Mouse (Mus musculus) liver, adult 2 months (tissue): ENCODE results near the gene Ddo. TPM values are rescaled to one million over a fixed set of nuclear protein-coding genes. Genes with fewer than 3 reads are reported as not detected.

ENCODE experiments used
- DNase-seq: peaks from one replicate; pipeline ENCODE4 v3.0.0-alpha.2; 2011; ENCODE audit warnings: low read depth, low spot score; ENCODE audit errors: extremely low read depth
- H3K27ac ChIP-seq: fragments of 200-500 bp; replicated peaks from 2 replicates; pipeline ENCODE4 v1.5.1; 2012; ENCODE audit warnings: low read depth, mild to moderate bottlenecking, control low read depth, inconsistent platforms, low read length; ENCODE audit not compliant: insufficient read depth
- H3K27me3 ChIP-seq: fragments of 200-500 bp; 2 replicates; pipeline ENCODE4 v1.6.1; 2012; ENCODE audit warnings: mild to moderate bottlenecking, moderate library complexity, low read length, inconsistent platforms; ENCODE audit not compliant: control insufficient read depth, insufficient read depth
- H3K36me3 ChIP-seq: fragments of 200-500 bp; 2 replicates; pipeline ENCODE4 v1.6.1; 2012; ENCODE audit warnings: low read length, inconsistent platforms; ENCODE audit not compliant: control insufficient read depth, insufficient read depth
- H3K4me1 ChIP-seq: fragments of 200-500 bp; 2 replicates; pipeline ENCODE4 v1.6.1; 2011; ENCODE audit warnings: low read length; ENCODE audit not compliant: control insufficient read depth, insufficient read depth
- H3K4me3 ChIP-seq: fragments of 200-500 bp; 2 replicates; pipeline ENCODE4 v1.5.1; 2011; ENCODE audit warnings: low read depth, mild to moderate bottlenecking, control low read depth, low read length, moderate library complexity; ENCODE audit not compliant: insufficient read depth
- H3K79me2 ChIP-seq: fragments of 200-500 bp; 2 replicates; pipeline ENCODE4 v1.6.1; 2012; ENCODE audit warnings: inconsistent platforms, mild to moderate bottlenecking, low read length, moderate library complexity; ENCODE audit not compliant: control insufficient read depth, insufficient read depth
- H3K9ac ChIP-seq: fragments of 200-500 bp; 2 replicates; pipeline ENCODE4 v1.6.1; 2012; ENCODE audit warnings: low read depth, mild to moderate bottlenecking, control low read depth, inconsistent platforms, low read length
- CTCF ChIP-seq: fragments of 200-500 bp; IDR thresholded peaks from 2 replicates; pipeline ENCODE4 v1.5.1; 2011; ENCODE audit warnings: low read depth, low read length, control low read depth
- POLR2A ChIP-seq: fragments of 200-500 bp; IDR thresholded peaks from 2 replicates; pipeline ENCODE4 v1.6.1; 2011; ENCODE audit warnings: low read length, control low read depth; ENCODE audit not compliant: insufficient read depth; ENCODE audit errors: extremely low read depth
- WGBS: fragments of 180-500 bp; shearing (Covaris S2); methylation state at CpG from one replicate; pipeline ENCODE4 v1.1.7; 2018; 5-methylcytosine and 5-hydroxymethylcytosine counted together
- polyA plus RNA-seq: library from polyadenylated mRNA; depleted of rRNA; stranded (reverse); fragments of >200 nt; gene quantifications from 2 replicates; pipeline ENCODE4 v1.2.3, GENCODE M21; 2012
- total RNA-seq: library from RNA; depleted of rRNA; stranded (reverse); fragments of >200 nt; gene quantifications from 2 replicates; pipeline ENCODE4 v1.2.3, GENCODE M21; 2014

The Ddo gene
- total and polyA plus RNA-seq, 2 experiments, result 19.0 to 21.3 TPM

GRCm38 (mm10) chr10:40617973-40618372 is 11.8 kb upstream of the Ddo start:
- TF ChIP-seq POLR2A, result no peak
- TF ChIP-seq CTCF, result no peak
- H3K4me1 ChIP-seq, result no peaks in the 10 kb centered on the region
- no peak overlapping the region for H3K4me3 ChIP-seq
- no peaks in the 10 kb centered on the region for H3K36me3 ChIP-seq
- no peaks in the 10 kb centered on the region for H3K79me2 ChIP-seq
- H3K27me3 ChIP-seq, result no peaks in the 10 kb centered on the region
- DNase-seq, result no peak
- H3K27ac ChIP-seq, result no peak overlapping the region
- H3K9ac ChIP-seq, result no peak overlapping the region

GRCm38 (mm10) chr10:40619760-40620159 is 10.1 kb upstream of the Ddo start:
- DNase-seq, result no peak
- Histone ChIP-seq H3K4me1 (no peaks in the 10 kb centered on the region), H3K27ac (no peak overlapping the region), H3K36me3 (no peaks in the 10 kb centered on the region), H3K9ac (no peak overlapping the region), H3K4me3 (no peak overlapping the region), H3K27me3 (no peaks in the 10 kb centered on the region), H3K79me2 (no peaks in the 10 kb centered on the region)
- TF ChIP-seq CTCF, result no peak
- 81% methylated on average over 1 of the region's 1 CpGs for WGBS

GRCm38 (mm10) chr10:40629140-40629539 is 671 bp upstream of the Ddo start:
- Histone ChIP-seq H3K4me1 (peaks cover 6% of the 10 kb centered on the region; the same call in 1 of the 2 replicates), H3K79me2 (peaks cover 3% of the 10 kb centered on the region; the same call in 1 of the 2 replicates), H3K36me3 (peaks cover 11% of the 10 kb centered on the region), H3K27me3 (no peaks in the 10 kb centered on the region), H3K9ac (no peak overlapping the region), H3K4me3 (no peak overlapping the region), H3K27ac (peak overlapping the region; percentile 83)
- peak; percentile 76 for DNase-seq
- TF ChIP-seq CTCF (peak; percentile 90), POLR2A (no peak)
- 83% methylated on average over 7 of the region's 7 CpGs for WGBS

GRCm38 (mm10) chr10:40630457-40630856 is 646 bp downstream of the Ddo start:
- WGBS, result 35% methylated on average over 5 of the region's 5 CpGs
- H3K27ac ChIP-seq, result peak overlapping the region; percentile 89
- H3K79me2 ChIP-seq, result peaks cover 3% of the 10 kb centered on the region; the same call in 1 of the 2 replicates
- H3K9ac ChIP-seq, result peak overlapping the region; percentile 67
- no peak for TF ChIP-seq CTCF
- H3K4me3 ChIP-seq, result peak overlapping the region; percentile 52
- no peaks in the 10 kb centered on the region for H3K27me3 ChIP-seq
- peaks cover 6% of the 10 kb centered on the region; the same call in 1 of the 2 replicates for H3K4me1 ChIP-seq
- peak; percentile 63 for DNase-seq
- peaks cover 11% of the 10 kb centered on the region for H3K36me3 ChIP-seq

- H3K27ac ChIP-seq, result peak overlapping the region; percentile 89
- H3K4me3 ChIP-seq, result peak overlapping the region; percentile 52
- H3K9ac ChIP-seq, result peak overlapping the region; percentile 67
- peaks cover 6% of the 10 kb centered on the region; the same call in 1 of the 2 replicates for H3K4me1 ChIP-seq
- 44% methylated on average over 9 of the region's 9 CpGs for WGBS
- TF ChIP-seq POLR2A (no peak), CTCF (no peak)
- peaks cover 3% of the 10 kb centered on the region; the same call in 1 of the 2 replicates for H3K79me2 ChIP-seq
- H3K27me3 ChIP-seq, result no peaks in the 10 kb centered on the region
- DNase-seq, result peak; percentile 80
- H3K36me3 ChIP-seq, result peaks cover 11% of the 10 kb centered on the region
Observed at GRCm38 (mm10) chr10:40630961-40631360, 1.1 kb downstream of the Ddo start.

GRCm38 (mm10) chr10:40632087-40632486 is 2.3 kb downstream of the Ddo start:
- no peak for DNase-seq
- Histone ChIP-seq H3K36me3 (peaks cover 11% of the 10 kb centered on the region), H3K9ac (no peak overlapping the region), H3K27me3 (no peaks in the 10 kb centered on the region), H3K4me3 (no peak overlapping the region), H3K27ac (no peak overlapping the region), H3K4me1 (peaks cover 6% of the 10 kb centered on the region; the same call in 1 of the 2 replicates), H3K79me2 (peaks cover 3% of the 10 kb centered on the region; the same call in 1 of the 2 replicates)
- 59% methylated on average over 3 of the region's 3 CpGs for WGBS
- TF ChIP-seq CTCF, result no peak
